Mouse (Mus musculus): ENCODE results near the gene Msmb. TPM values are rescaled to one million over a fixed set of nuclear protein-coding genes. Genes with fewer than 3 reads are reported as not detected.

Msmb gene
- polyA plus RNA-seq, 1 experiment from 2014 or later, result not detected

Other genes starting within 250 kb of the Msmb start
- gene Galnt15, start 113.0 kb upstream of the Msmb start, polyA plus RNA-seq (2015; fragmentation: Nextera tagmentation; extraction: Ambion mirVana), result 0.45 and 0.52 TPM in 2 replicates
- gene Oxnad1, start 56.6 kb upstream of the Msmb start, polyA plus RNA-seq (2015; fragmentation: Nextera tagmentation; extraction: Ambion mirVana), result 18.6 and 19.9 TPM in 2 replicates
- 74.7 and 77.2 TPM in 2 replicates for gene Dph3, start 56.3 kb upstream of the Msmb start, polyA plus RNA-seq (2015; fragmentation: Nextera tagmentation; extraction: Ambion mirVana)
- gene Ncoa4, start 17.8 kb downstream of the Msmb start, polyA plus RNA-seq (2015; fragmentation: Nextera tagmentation; extraction: Ambion mirVana), result 107 and 110 TPM in 2 replicates
- 205 and 214 TPM in 2 replicates for gene Timm23, start 59.9 kb downstream of the Msmb start, polyA plus RNA-seq (2015; fragmentation: Nextera tagmentation; extraction: Ambion mirVana)
- gene Parg, start 59.9 kb downstream of the Msmb start, polyA plus RNA-seq (2015; fragmentation: Nextera tagmentation; extraction: Ambion mirVana), result 31.1 and 34.5 TPM in 2 replicates
- gene Ogdhl, start 180.0 kb downstream of the Msmb start, polyA plus RNA-seq (2015; fragmentation: Nextera tagmentation; extraction: Ambion mirVana), result 31.3 and 32.7 TPM in 2 replicates
- gene 1700024G13Rik, start 246.4 kb downstream of the Msmb start, polyA plus RNA-seq (2015; fragmentation: Nextera tagmentation; extraction: Ambion mirVana), result 0.42 and 0.51 TPM in 2 replicates